ENCODE assay signal across 30 mouse cellular contexts in genomic region chr7:25419536-25419935, GRCm38 (mm10). TPM values are rescaled to one million over a fixed set of nuclear protein-coding genes. Genes with fewer than 3 reads are reported as not detected.
"Had no signal": no experiment of that assay in that cellular context is flagged by ENCODE, and none has a peak within 500 bp of the region (broad histone marks: within the 10 kb centered on the region; RNA-seq: fewer than 3 reads in every experiment).

No protein-coding gene starts in this region.

- H3K27ac ChIP-seq: gastrocnemius, adult 2 months; heart, embryonic 10.5 days; hindbrain, embryonic 10.5 days; hindbrain, embryonic 12.5 days; hindbrain, embryonic 14.5 days; intestine, embryonic 15.5 days; kidney, embryonic 15.5 days; kidney, postnatal 0 days; limb, embryonic 13.5 days; limb, embryonic 15.5 days; liver, embryonic 12.5 days had no signal

- H3K9ac ChIP-seq: heart, embryonic 12.5 days; hindbrain, embryonic 12.5 days; hindbrain, embryonic 14.5 days; intestine, embryonic 15.5 days; kidney, embryonic 15.5 days; limb, embryonic 13.5 days; limb, embryonic 15.5 days; liver, embryonic 12.5 days had no signal

- H3K4me2 ChIP-seq: heart, embryonic 12.5 days; hindbrain, embryonic 12.5 days; hindbrain, embryonic 14.5 days; intestine, embryonic 15.5 days; kidney, embryonic 15.5 days; limb, embryonic 13.5 days; limb, embryonic 15.5 days; liver, embryonic 12.5 days had no signal

- ATAC-seq: hindbrain, embryonic 16.5 days; inflammation-experienced regulatory T-cells, adult 6 months; intestine, embryonic 15.5 days; intestine, postnatal 0 days; liver, embryonic 12.5 days had no signal

- H3K4me3 ChIP-seq: gastrocnemius, adult 2 months; heart, embryonic 10.5 days; heart, embryonic 12.5 days; hindbrain, embryonic 10.5 days; hindbrain, embryonic 12.5 days; intestine, embryonic 15.5 days; kidney, embryonic 15.5 days; limb, embryonic 13.5 days; limb, embryonic 15.5 days; liver, embryonic 12.5 days had no signal

- H3K9me3 ChIP-seq: heart, embryonic 10.5 days; heart, embryonic 12.5 days; hindbrain, embryonic 10.5 days; hindbrain, embryonic 12.5 days; intestine, embryonic 15.5 days; kidney, embryonic 15.5 days; limb, embryonic 13.5 days; limb, embryonic 15.5 days; liver, embryonic 12.5 days had no signal

- H3K36me3 ChIP-seq: heart, embryonic 10.5 days; heart, embryonic 12.5 days; hindbrain, embryonic 10.5 days; hindbrain, embryonic 12.5 days; intestine, embryonic 15.5 days; kidney, embryonic 15.5 days; limb, embryonic 13.5 days; limb, embryonic 15.5 days; liver, embryonic 12.5 days had no signal

- H3K4me1 ChIP-seq: heart, embryonic 10.5 days; heart, embryonic 12.5 days; hindbrain, embryonic 12.5 days; intestine, embryonic 15.5 days; kidney, embryonic 15.5 days; limb, embryonic 13.5 days; limb, embryonic 15.5 days; liver, embryonic 12.5 days had no signal

- H3K27me3 ChIP-seq: intestine, embryonic 15.5 days had no signal

- DNase-seq: gastrocnemius, adult 2 months; gastrocnemius, postnatal 10 days; gastrocnemius, postnatal 25 days; heart, adult 18-20 months; heart, postnatal 10 days; heart, postnatal 4 days; kidney, adult 18-20 months; kidney, adult 8-10 months; kidney, postnatal 14 days; kidney, postnatal 36 days; layer of hippocampus, adult 9-11 months; layer of hippocampus, postnatal 36 days; left cerebral cortex, postnatal 4 days had no signal

RNA-seq across cellular contexts. Expression of gene Cxcl17, which starts 6.8 kb away (rescaled TPM):
- polyA plus RNA-seq: heart, embryonic 12.5 days; inflammation-experienced regulatory T-cells, adult 6 months; intestine, embryonic 15.5 days; liver, embryonic 12.5 days had no signal

RNA-seq across cellular contexts. Expression of gene Cnfn, which starts 50.0 kb away (rescaled TPM):
- polyA plus RNA-seq: heart, embryonic 10.5 days; heart, embryonic 12.5 days; heart, embryonic 14.5 days; hindbrain, embryonic 10.5 days; hindbrain, embryonic 12.5 days; hindbrain, embryonic 14.5 days; inflammation-experienced regulatory T-cells, adult 6 months; kidney, postnatal 0 days; large intestine, adult 2 months; limb, embryonic 11.5 days; liver, embryonic 12.5 days had no signal
